Mouse (Mus musculus) heart, adult 2 months (tissue): ENCODE data around the gene Yars. TPM values are rescaled to one million over a fixed set of nuclear protein-coding genes. Genes with fewer than 3 reads are reported as not detected.

Experiments
- DNase-seq, 2 experiments: peaks; one replicate each; pipeline ENCODE4 v3.0.0; 2021
- H3K27ac ChIP-seq: fragments of 200-600 bp; 2 replicates; pipeline ENCODE4 v1.8.1; 2022
- H3K27me3 ChIP-seq: fragments of 200-500 bp; 2 replicates; pipeline ENCODE4 v1.6.1; 2012; ENCODE audit warnings: mild to moderate bottlenecking, low read length, inconsistent platforms, mixed read lengths; ENCODE audit not compliant: control insufficient read depth, insufficient read depth
- H3K36me3 ChIP-seq: fragments of 200-500 bp; 2 replicates; pipeline ENCODE4 v1.6.1; 2012; ENCODE audit warnings: low read length, inconsistent platforms; ENCODE audit not compliant: control insufficient read depth, insufficient read depth
- H3K4me1 ChIP-seq: fragments of 200-500 bp; 2 replicates; pipeline ENCODE4 v1.6.1; 2011; ENCODE audit warnings: low read length; ENCODE audit not compliant: control insufficient read depth, insufficient read depth
- H3K4me3 ChIP-seq: fragments of 200-600 bp; 2 replicates; pipeline ENCODE4 v1.8.1; 2022
- H3K79me2 ChIP-seq: fragments of 200-500 bp; replicated peaks from 2 replicates; pipeline ENCODE4 v1.6.1; 2012; ENCODE audit warnings: mild to moderate bottlenecking, inconsistent platforms, low read length, moderate library complexity, mixed read lengths; ENCODE audit not compliant: control insufficient read depth, insufficient read depth
- H3K9ac ChIP-seq: fragments of 200-500 bp; 2 replicates; pipeline ENCODE4 v1.6.1; 2012; ENCODE audit warnings: low read depth, mild to moderate bottlenecking, control low read depth, inconsistent platforms, low read length, mixed read lengths
- CTCF ChIP-seq: fragments of 200-600 bp; IDR thresholded peaks from 2 replicates; pipeline ENCODE4 v1.8.1; 2022; ENCODE audit warnings: antibody characterized with exemption, mild to moderate bottlenecking, moderate library complexity
- EP300 ChIP-seq: fragments of 200-500 bp; IDR thresholded peaks from 2 replicates; pipeline ENCODE4 v1.6.1; 2011; ENCODE audit warnings: low read depth, low read length, control low read depth; ENCODE audit not compliant: insufficient read depth
- POLR2A ChIP-seq: fragments of 200-500 bp; IDR thresholded peaks from 2 replicates; pipeline ENCODE4 v1.6.1; 2011; ENCODE audit warnings: mild to moderate bottlenecking, low read depth, low read length, control low read depth; ENCODE audit not compliant: insufficient read depth
- whole genome bisulfite sequencing: fragments of 180-500 bp; shearing (Covaris S2); methylation state at CpG from one replicate; pipeline ENCODE4 v1.1.7; 2018; 5-methylcytosine and 5-hydroxymethylcytosine counted together
- intact Hi-C: fragments of 180-260 bp; cut with DNase I; formaldehyde crosslinking; loops from one replicate; pipeline ENCODE4 v1.15.1; 2025
- polyA plus RNA-seq: library from polyadenylated mRNA; depleted of rRNA; stranded (reverse); fragments of >200 nt; gene quantifications from 2 replicates; pipeline ENCODE4 v1.2.3, GENCODE M21; 2012
- total RNA-seq, 2 experiments: library from RNA; stranded (reverse); gene quantifications; 2 replicates each; pipeline ENCODE4 v1.2.3; 2021

Yars gene
- total and polyA plus RNA-seq, 3 experiments: 10.4 to 29.7 (median 26.3) TPM

DNA sequence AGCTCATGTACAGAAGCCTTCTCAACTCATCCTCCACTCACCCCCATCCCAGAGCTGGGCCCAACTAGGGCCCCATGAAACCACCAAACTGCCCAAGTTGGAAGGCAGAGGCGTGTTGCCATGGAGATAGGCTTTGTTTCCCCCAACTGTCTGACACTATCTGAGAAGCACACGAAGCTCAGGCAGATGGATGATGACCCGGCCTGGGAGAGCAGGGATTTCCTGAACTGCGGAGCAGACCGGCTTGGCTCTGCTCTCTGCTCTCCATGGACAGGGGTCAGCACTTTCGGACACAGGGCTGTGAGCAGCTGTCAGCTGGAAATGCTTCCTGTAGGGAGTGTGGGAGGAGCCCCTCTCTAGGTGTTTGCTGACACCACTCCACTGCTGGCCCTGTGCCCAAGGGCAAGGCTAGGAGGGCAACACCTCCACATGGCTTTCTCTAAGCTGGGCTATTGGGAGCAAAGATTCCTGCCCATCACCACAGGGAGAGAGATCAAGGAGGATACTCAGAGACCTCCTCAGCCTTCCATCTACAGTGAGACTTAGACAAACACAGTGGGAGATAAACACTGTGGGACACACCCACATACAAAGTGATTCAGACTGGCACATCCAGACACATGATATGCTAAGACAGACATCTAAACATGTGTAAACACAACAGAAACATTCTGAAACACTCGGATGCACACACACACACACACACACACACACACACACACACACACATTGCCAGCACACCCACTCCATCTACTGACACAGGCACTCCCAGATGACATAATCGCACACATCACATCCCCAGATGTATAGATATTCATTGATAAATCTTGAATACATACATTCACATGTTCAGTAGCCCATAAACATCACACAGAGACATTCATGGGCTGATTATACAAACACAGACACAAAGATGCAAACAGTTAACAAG lies 67.2 kb downstream of the Yars start:
- intact Hi-C loops: no loop called here
- TF ChIP-seq POLR2A (no peak), EP300 (peak; percentile 16; the same call in 1 of the 2 replicates)
- peak in 1 of 2 experiments; percentile 61 for DNase-seq
- no peak overlapping the region for H3K4me3 ChIP-seq
- H3K27ac ChIP-seq: no peak overlapping the region
- 24% methylated on average over 8 of the region's 8 CpGs for WGBS
- H3K9ac ChIP-seq: no peak overlapping the region
- no peaks in the 10 kb centered on the region for H3K36me3 ChIP-seq
- peaks cover 15% of the 10 kb centered on the region for H3K4me1 ChIP-seq
- no peaks in the 10 kb centered on the region for H3K27me3 ChIP-seq
- H3K79me2 ChIP-seq: no peaks in the 10 kb centered on the region

GRCm38 (mm10) chr4:129259101-129259500 lies 69.5 kb downstream of the Yars start:
- TF ChIP-seq POLR2A (no peak), CTCF (no peak), EP300 (0 out of 2 replicates have a peak, but pooled peaks have one; percentile 21)
- DNase-seq: peak in 1 of 2 experiments; percentile 58
- 38% methylated on average over 4 of the region's 4 CpGs for WGBS
- H3K4me3 ChIP-seq: no peak overlapping the region
- peaks cover 23% of the 10 kb centered on the region for H3K4me1 ChIP-seq
- H3K27ac ChIP-seq: no peak overlapping the region
- no peaks in the 10 kb centered on the region for H3K36me3 ChIP-seq
- intact Hi-C loops: no loop called here
- H3K79me2 ChIP-seq: no peaks in the 10 kb centered on the region
- no peaks in the 10 kb centered on the region for H3K27me3 ChIP-seq
- no peak overlapping the region for H3K9ac ChIP-seq

- H3K79me2 ChIP-seq: no peaks in the 10 kb centered on the region
- WGBS: 23% methylated on average over 6 of the region's 6 CpGs
- TF ChIP-seq POLR2A (no peak), EP300 (0 out of 2 replicates have a peak, but pooled peaks have one; percentile 35), CTCF (no peak)
- peak; percentile 59 to 65 for DNase-seq
- H3K27me3 ChIP-seq: no peaks in the 10 kb centered on the region
- no peak overlapping the region for H3K27ac ChIP-seq
- intact Hi-C loops: no loop called here
- peaks cover 25% of the 10 kb centered on the region for H3K4me1 ChIP-seq
- H3K4me3 ChIP-seq: no peak overlapping the region
- H3K9ac ChIP-seq: no peak overlapping the region
- no peaks in the 10 kb centered on the region for H3K36me3 ChIP-seq
These were observed 71.1 kb downstream of the Yars start for GRCm38 (mm10) chr4:129260678-129261077.

DNA sequence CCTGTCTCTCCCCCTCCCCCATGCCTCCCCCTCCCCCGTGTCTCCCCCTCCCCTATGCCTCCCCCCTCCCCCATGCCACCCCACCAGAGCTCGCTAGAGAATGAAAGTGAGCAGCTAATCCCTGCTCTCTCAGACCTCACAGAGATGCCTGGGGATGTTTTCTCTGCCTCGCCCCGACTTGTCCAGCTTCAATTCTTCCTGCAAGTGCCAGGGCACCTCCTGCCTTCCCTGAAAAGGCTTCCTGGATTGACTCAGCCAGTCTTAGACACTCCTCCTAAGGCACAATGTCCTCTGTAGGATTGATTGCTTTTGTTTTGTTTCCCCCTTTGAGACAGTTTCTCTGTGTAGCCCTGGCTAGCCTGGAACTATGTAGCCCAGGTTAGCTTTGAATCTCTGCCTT lies 71.6 kb downstream of the Yars start, which contains the start of gene C77080:
Gene C77080 (minus strand): TSS at position 209 of the 400 bp plus-strand sequence.
- no peaks in the 10 kb centered on the region for H3K36me3 ChIP-seq
- TF ChIP-seq CTCF: no peak
- no peak for TF ChIP-seq EP300
- no peak for TF ChIP-seq POLR2A
- H3K9ac ChIP-seq: no peak within 1 kb of the TSS
- intact Hi-C loops: no loop called here
- H3K27ac ChIP-seq: no peak within 1 kb of the TSS
- DNase-seq: no peak
- no peak within 1 kb of the TSS for H3K4me3 ChIP-seq
- WGBS: 36% methylated on average over 3 of the region's 4 CpGs
- H3K4me1 ChIP-seq: peaks cover 24% of the 10 kb centered on the region
- no peaks in the 10 kb centered on the region for H3K27me3 ChIP-seq
- H3K79me2 ChIP-seq: no peaks in the 10 kb centered on the region

DNA sequence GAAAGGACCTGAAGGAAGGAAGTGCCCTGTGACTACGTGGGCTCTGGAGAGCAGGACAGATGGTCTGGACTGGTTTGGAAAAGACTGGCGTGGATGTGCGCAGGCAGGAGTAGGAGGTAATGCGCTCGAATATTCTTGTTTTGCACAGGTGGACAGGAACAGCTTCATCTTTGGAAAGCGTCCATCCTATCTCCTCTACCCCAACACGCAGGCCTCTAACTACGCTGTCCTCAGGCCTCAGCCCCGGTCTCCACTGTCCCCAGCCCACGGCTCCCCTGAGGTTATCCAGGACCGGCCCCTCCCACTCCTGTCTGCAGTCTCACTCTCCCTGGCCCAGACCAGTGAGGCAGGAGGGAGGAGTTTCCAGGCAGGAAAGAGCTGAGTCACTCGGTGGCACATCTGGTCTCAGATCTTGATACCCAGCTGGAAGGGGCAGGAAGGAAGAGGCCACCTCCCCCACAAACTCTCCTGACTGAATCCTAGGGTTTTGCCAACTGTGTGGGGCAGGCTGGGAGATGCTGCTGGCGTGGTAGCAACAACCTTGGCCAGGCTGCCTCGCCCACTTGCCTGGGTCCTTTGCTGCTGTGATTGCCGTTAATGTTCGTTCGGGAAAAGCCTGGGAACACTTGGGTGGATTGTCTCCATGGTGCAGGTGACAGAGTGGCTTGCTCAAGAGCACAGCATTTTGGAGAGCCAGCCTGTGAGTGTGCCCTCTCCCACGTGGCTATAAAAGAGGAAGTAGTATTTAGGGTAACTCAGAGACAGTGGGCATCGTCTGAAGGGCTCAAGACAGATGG lies 73.9 kb downstream of the Yars start:
- no peaks in the 10 kb centered on the region for H3K36me3 ChIP-seq
- DNase-seq: peak; percentile 60 to 73
- H3K79me2 ChIP-seq: no peaks in the 10 kb centered on the region
- TF ChIP-seq EP300: peak; percentile 64
- peak; percentile 40; the same call in 1 of the 2 replicates for TF ChIP-seq POLR2A
- TF ChIP-seq CTCF: no peak
- H3K27me3 ChIP-seq: no peaks in the 10 kb centered on the region
- H3K27ac ChIP-seq: peak overlapping the region; percentile 42
- no peak overlapping the region for H3K9ac ChIP-seq
- intact Hi-C loops: loop anchor here (2.0 kb wide), 1 partner anchor 17 kb away; no protein-coding TSS in a partner anchor
- H3K4me1 ChIP-seq: peaks cover 17% of the 10 kb centered on the region
- WGBS: 19% methylated on average over 19 of the region's 19 CpGs
- H3K4me3 ChIP-seq: no peak overlapping the region
